Mouse (Mus musculus) monocyte, adult 59 days (primary cell): Measurements from ENCODE around the gene Ndufa10. TPM values are rescaled to one million over a fixed set of nuclear protein-coding genes. Genes with fewer than 3 reads are reported as not detected.

Source experiments
- total RNA-seq, 2 experiments: library from RNA; stranded (reverse); gene quantifications; one replicate each; pipeline ENCODE4 v1.2.4; 2023

The Ndufa10 gene
- 10 to 100 TPM; 89.6 to 99.8 TPM for total RNA-seq

DNA sequence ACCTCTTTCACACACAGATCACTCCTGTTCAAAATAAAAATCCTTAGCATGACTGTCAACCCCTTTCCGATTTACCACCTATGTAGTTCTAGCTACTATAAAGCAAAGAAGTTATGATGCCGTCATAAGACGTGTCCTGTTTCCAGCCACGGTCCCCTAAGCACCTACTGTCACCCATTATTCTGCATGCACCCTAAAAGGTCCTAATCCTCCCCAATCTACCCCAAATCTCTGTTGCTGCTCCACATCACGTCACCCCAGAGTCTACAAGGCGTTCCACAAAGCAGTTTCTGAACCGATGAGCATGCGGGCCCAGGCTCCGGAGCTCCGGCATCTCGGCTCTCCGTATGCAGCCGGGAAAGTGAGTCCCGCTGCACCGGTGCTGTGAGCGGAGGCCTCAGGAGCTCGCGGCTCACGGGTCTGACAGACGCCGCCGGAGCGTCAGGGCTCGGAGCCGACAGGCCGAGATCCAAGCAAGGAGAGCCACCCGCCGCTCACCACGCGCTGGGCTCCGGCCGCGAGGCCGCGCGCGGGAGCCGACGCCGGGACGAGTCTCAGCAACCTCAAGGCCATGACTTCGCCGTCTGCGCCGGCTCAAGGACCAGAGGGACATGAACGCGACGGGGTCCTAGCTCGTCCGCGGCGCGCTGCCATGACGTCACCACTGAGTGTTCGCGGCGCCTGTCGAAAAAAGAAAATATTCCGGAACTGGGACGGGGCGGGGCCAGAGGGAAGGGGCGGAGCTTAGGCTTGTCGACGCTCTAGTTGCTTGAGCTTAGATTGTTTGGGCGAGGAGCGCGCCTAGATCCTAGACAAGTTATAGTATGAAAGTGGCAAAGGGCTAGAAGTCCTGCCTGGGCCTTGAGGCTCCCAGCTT lies at the start of gene Ndufa10:
Ndufa10 (minus strand) TSS at position 696 of the 877 bp plus-strand sequence.

DNA sequence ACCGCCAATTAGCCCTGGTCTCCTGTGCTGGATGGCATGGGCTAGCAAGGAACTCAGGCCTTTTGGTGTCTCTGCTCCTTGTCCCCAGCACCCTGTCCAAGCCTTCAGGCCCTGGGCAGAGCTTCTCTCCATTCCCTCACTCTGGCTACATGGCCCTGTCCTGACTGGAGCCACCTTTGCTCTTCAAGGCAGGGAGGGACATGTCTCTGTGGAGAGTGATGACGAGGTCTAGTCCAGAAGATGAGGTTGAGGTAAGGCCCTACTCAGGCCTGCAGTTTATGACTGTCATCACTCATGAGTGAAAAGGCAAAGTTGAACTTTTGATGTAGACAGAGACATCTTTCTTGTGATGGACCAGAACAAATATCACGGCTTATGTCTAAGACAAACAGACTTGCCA lies 44.9 kb upstream of the Ndufa10 start, which contains the start of gene Olfr1414:
Olfr1414 (minus strand) TSS at position 101 of the 400 bp plus-strand sequence.

GRCm38 (mm10) chr1:92496001-92496400 lies 22.3 kb upstream of the Ndufa10 start, which contains the start of gene Olfr1415:
Gene Olfr1415, minus strand, starts transcription at chr1:92496101.

GRCm38 (mm10) chr1:92485013-92485412 lies 11.4 kb upstream of the Ndufa10 start, which contains the start of gene Olfr1416:
Gene Olfr1416, minus strand, starts transcription at chr1:92485113.

Other genes starting within 250 kb of the Ndufa10 start
- gene Olfr1416, start 11.3 kb upstream of the Ndufa10 start, total RNA-seq, result not detected
- not detected for gene Olfr1415, start 22.2 kb upstream of the Ndufa10 start, total RNA-seq
- not detected for gene Olfr1414, start 44.8 kb upstream of the Ndufa10 start, total RNA-seq
- gene Olfr1413, start 97.5 kb upstream of the Ndufa10 start, total RNA-seq, result not detected
- not detected for gene Olfr1412, start 111.9 kb upstream of the Ndufa10 start, total RNA-seq
- not detected for gene Olfr1411, start 120.6 kb upstream of the Ndufa10 start, total RNA-seq
- gene Olfr1410, start 131.9 kb upstream of the Ndufa10 start, total RNA-seq, result not detected
- gene Olfr12, start 143.9 kb upstream of the Ndufa10 start, total RNA-seq, result not detected
- gene Cops9, start 168.1 kb upstream of the Ndufa10 start, total RNA-seq, result 100 to 1,000 TPM; 125 to 138 TPM
- not detected for gene Otos, start 175.0 kb upstream of the Ndufa10 start, total RNA-seq